Mouse (Mus musculus) left cerebral cortex, adult 18-20 months (tissue): ENCODE data around the gene Dlgap1. TPM values are rescaled to one million over a fixed set of nuclear protein-coding genes. Genes with fewer than 3 reads are reported as not detected.
"Not testable (repeated sequence)": the region's sequence is repeated elsewhere in the genome, so short reads cannot be mapped to it uniquely, and the experiment has no call there.

Source experiments
- DNase-seq, 2 experiments: peaks; one replicate each; pipeline ENCODE4 v3.0.0; 2021 to 2022; ENCODE audit warnings: low spot score in 2 of 2, mixed read lengths in 1 of 2
- total RNA-seq, 2 experiments: library from RNA; stranded (reverse); gene quantifications; 2 replicates each; pipeline ENCODE4 v1.2.3; 2021

Gene Dlgap1
- total RNA-seq, 2 experiments from 2014 or later, result 457 to 464 TPM

DNA sequence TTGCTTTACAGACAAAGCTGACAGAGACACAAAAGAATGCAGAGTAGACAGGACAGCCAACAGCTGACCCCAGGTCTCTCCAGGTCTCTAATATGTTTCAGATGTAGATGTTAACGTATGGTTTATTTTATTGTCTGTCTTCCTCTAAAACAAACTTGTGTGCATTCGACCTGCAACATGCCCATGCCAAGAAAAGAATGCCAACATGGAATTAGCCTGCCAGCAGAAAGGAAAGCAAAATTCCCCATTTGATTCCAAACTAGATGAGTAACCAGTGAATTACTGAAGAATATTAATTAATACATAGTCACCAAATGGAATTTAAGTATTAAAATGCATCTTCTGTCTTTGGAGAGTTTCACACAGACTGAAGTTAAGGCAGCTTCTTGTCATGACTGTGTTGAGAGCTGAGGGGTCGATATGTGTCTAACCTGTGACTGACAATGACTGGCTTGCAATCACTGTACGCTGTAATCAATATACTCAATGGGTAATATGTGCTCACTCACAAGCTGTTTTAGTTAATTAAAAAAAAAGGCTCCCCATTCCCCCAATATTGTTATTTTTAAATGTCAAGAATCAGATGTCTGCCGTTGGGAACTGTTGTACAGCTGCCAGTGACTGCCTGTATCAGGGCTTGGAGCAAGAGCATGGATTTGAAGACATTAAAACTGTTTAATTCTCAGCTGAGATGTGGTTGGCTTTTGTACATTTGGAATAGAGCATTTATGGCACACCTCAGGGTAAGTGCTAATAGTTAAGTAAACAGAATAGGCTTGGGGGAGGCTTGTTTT is 552.4 kb downstream of the Dlgap1 start:
- DNase-seq, result no peak

DNA sequence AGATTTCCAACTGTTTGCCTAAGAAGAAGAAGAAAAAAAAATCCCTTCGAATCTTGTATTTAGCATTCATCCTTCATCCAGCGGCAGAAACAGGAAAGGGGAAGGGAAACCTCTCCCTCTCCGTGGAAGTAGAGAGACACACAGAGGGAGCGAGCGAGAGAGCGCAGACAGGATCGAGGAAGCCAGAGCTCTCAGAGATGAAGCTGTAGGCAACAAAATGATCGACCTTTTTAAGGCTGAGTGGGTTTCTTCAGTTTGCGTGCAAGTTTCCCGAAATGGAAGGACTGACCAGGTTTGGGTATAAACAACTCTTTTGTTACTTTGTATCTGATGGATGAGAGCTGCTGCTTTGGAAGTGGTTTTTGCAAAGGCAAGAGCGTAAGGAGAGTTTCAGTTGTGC is 553.1 kb downstream of the Dlgap1 start:
- peak; percentile 57 to 67 for DNase-seq

DNA sequence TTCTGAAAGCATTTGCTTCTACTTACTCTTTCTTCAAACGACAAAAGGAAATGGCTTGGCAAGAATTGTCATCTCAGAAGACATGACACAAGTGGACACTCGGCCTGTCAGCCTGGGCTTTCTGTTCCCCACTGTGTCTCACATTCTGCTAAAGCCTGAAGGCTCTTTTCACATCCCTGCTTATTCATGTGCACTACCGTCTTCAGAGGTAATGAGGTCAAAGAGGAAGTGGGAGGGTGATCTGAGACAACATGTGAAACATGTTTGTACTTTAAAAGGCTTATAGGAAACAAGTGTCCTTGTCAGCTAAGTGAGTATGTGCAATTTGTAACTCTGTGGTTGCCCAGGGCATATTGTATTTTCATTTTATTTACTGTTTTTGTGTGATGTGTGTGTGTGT is 557.1 kb downstream of the Dlgap1 start:
- DNase-seq, result no peak

DNA sequence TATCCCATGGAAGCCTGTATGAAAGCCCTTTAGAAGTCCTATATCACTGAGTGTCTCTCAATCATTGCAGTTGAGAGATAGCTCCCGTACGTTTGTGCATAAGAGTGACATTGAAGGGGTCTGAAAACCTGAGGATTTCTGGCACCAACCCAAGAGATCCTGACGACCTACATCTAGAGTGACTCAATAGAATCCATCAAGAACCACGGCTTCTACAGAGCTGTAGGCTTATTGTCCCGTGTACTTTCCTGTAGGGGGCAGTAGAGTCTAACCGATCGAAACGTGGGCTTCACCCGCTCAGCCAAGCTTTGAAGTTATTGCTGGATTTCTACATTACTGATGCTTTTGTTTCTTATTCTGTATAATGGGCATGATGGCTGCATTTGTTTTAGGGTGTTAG is 558.2 kb downstream of the Dlgap1 start:
- DNase-seq, result peak; percentile 45 to 51

DNA sequence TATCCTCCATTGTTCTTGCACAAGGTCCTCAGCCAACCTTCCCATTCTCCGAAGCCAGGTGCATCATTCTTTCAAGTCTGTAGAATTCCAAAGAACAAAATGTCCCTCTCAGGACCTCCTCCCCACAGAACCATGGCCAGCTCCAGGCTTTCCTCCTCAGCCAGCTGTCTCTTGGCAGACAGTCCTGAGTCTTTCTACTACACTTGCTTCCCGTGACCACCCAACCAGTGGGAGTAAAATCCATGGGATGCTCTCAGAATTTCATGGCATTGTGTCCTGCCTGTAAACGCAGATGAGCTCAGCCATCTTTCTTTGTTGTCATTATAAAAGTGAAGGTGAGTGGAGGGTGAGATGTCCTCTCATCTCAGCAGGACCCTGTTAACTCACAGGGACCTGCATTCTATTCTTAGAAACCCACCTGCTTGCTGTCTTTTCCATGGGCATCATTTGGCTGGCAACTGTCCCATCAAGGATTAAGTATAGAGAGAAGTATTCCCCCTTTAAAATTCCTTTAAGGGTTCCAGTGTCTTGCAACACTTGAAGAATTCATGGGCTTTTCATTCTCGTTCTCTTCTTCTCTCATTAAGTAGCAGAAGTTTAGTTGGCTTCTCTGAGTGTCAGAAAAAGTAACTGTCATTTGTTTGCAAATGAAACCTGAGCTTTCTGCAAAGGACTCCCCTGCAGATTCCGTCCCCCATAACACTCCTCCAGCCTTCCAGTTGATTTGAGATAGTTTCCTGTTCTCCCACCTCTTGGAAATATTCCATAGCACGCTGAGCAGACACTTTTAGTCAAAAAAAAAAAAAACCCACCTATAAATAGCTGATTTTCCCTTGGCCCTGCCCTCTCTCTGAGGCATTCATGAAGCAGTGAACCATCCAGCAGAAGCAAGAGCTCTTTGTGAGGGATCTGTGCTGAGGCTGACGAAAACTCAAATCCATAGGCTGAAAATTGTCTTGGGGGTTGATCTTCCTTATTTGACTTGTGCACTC is 559.6 kb downstream of the Dlgap1 start:
- peak in 1 of 2 experiments; percentile 37 for DNase-seq

DNA sequence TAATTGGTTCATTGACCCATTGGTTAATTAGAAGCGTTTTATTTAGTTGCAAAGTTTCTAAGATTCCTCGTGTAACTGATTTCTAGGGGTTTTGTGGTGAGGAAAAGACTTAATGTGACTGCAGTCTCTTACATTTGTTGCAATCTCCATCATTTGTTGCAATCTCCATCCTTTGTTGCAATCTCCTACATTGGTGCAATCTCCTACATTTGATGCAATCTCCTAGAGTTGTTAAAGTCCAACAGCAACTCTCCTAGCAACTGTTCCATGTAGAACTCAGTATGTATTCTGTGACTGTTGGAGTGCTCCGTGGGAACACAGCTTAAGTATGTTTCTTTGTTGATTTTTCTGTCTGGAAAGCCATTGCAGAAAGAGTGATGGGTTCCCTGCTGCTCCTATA is 565.4 kb downstream of the Dlgap1 start:
- DNase-seq, result no peak

DNA sequence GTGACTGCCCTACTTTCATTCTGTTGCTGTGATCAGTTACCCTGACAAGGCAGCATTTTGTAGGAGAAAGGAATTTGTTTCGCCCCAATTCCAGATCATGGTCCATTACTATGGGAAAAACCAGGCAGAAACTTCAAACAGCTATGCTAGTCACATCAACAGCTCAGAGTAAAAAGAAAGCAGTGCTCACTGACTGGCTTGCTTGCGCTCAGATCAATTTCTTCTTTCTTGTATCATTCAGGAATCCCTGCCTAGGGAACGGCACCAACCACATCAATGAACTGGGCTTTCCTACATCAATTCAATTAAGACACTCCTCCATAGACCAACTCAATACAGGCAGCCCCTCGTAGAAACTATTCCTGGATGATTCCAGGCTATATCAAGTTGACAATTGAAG is 572.9 kb downstream of the Dlgap1 start:
- DNase-seq, result no peak

DNA sequence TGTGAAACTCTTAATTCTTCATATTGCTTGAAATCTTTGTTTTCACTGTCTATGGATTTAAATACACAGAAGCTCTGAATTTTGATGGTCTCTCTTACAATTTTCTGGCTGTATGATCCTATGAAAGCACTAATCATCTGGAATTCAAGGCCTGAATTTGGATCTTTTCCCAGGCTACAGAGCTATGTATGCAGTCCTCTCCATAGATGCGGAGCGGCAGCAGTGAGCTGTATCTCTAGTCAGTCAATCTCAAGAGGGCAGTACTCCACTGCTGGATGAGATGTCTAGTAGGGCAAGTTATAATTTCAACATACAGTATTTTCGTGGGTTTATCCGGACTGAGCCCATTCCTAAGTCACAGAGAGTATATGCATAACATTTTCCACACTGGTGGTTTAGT is 581.9 kb downstream of the Dlgap1 start:
- no peak for DNase-seq

DNA sequence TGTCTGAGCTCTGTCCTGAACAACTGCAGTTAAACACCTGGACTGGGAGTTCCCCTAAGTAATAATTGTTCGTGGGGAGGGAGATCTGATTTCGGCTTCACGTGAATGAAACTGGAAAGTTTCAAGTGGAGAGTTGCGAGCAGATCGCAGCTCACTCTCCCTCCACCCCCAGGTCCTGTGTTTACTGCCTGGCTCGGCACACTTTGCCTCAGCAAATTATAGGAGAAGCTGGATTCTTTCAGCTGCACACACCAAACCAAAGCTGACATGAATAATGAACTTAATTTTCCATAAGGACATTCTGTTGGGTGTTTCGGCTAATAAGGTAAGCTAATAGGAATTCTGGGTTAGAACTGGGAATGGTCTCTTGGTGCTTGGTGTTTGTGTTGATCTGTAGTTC is 592.7 kb downstream of the Dlgap1 start:
- DNase-seq, result no peak

DNA sequence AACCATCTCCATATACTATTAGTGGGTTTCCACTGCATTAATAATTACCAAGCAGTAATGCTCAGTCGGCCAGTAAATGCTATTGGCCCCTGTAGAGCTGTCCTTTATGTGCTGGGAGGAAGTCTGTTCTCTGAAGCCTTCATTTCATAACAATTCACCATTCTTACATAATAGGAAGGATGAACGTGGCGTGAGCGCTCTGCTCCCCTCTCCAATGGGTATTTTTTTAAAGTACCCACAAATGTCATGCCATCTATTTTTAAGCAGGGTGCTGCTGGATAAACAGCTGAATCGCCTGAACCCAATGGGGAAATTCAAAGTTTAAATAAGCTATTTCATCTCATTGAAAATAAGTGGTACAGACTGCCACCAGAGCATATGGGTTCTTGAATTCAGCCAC is 602.0 kb downstream of the Dlgap1 start:
- peak in 1 of 2 experiments; percentile 28 for DNase-seq

DNA sequence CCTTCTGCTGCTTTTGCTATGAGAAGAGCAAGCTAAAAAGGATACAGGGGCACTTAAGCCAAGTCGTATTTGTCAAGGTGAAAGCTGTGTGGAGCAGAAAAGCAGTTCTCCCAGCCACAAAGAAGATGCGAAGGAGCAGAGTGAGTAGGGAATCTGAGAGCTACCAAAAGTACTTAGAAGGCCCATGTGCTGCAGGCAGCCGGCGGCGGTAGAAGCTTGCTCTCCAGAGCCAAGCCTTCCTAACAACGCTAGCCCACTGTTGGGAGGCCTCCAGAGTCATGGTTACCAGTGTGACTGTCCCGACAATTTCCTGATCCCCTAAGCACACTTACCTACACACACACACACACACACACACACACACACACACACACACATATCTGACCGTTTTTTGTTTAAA is 614.2 kb downstream of the Dlgap1 start:
- DNase-seq, result peak in 1 of 2 experiments; percentile 18

DNA sequence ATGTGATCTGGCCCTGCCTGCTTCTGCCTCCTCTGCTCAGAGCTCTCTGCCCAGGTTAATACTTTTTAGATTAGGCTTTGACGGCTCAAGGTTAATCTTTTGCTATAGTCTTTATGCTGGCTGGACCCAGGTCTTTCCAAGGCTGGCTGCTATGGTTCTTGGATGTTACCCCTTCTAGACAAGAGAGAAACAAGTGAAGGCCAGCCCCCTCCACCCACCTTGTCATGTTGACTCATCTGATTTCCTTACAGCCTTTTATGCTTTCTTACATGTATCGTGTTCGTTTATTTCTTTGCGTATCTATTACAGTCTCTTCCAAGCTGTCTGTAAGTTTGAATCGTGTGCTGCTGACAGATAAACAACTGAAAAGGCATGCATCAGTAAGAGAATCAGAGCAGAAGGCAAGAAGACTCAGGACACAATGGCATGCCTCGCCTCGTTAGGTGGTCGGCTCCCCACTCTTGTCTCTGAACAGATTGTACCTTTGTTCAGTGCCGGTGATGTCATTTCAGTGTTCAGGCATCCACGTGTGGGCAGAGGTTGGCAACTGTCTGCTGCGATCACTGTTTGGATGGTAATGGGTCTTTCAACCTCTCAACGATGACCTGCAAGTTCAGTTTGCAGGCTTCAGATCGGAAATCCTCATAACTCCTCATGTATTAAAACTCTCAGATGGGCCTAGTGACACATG is 618.0 kb downstream of the Dlgap1 start:
- peak in 1 of 2 experiments; percentile 28 for DNase-seq

DNA sequence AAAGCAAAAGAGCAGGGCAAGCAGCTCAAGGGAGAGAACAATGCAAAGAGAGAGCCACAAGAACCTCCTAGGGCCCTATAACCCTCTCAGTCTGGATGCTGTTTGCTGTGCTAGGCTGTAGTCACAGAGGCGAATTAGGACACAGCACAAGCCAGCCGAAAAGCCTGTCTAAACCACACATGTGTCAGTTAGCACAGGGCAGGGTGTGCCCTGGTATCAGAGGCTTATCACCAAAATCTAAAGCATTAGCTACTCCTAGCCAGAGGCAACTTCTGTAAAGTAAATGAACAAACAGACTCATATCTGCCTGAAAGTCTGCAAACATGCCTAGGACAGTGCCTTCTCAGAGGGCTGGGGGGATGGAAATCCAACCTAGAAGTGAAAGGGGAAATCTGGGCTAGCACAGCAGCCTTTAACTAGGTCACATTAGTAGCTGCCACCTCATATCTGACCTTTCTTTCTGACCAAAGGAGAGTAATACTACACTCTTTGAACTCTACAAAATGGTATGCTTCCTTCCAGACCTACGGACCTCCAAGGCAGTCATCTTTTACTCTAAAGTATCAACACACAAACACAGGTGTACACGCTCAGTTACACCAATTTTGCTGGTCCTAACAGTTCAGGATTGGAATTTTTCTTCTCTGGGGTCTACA is 619.2 kb downstream of the Dlgap1 start:
- DNase-seq, result not testable (repeated sequence)

DNA sequence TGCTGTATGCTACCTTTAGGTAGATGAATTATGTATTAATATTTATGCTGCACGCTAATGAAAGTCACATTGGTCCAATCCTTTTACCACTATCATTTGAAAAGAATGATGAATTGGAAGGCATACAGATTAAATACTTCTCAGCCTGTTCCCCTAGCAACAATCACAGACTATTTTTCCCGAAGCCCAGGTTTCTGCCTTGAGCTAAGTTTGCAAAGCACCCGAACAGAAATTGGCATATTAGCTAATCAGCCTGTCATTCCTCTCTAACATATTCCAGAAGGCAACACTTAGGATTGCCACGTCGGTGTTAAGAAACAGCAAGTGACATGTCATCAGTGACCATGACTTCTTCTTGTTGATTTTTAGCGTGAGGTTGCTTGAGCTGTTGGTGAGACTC is 619.8 kb downstream of the Dlgap1 start:
- DNase-seq, result no peak

DNA sequence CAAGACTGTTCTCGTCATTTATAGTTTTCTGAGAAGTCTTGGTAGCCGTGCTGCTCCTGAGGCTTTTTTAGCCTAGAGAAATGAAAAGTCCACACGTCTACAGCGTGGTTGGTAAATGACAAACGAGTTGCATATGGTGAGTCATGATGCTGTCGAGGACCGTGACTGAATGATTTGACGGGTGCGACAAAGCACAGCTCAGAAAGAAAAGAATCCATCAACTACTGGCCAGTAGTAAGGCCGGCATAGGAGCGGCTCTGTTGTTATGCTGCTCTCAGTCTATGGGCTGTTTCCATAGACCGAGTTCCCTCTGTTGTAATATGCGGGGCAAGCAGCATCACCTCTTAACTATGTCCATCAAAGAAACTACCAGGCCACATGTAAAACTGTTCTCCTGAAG is 620.3 kb downstream of the Dlgap1 start:
- no peak for DNase-seq

DNA sequence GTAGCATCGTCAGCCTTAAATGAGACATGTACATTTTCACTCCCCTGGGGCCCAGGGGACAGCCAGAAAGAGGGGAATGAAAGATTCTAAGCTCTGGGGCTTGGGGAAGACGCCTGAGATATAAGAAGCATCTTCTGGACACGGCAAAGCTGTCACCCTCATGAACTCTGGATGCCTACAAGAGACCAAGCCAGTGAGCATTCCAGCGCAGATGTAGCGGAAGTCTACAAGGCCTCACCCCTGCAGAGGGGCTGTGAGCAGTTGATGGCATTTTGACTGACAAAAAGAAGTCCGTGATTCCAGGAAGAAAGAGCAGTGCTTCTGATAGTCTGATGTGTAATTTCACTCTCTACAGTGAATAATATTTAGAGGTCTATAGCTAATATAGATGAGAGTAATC is 621.6 kb downstream of the Dlgap1 start:
- DNase-seq, result no peak

DNA sequence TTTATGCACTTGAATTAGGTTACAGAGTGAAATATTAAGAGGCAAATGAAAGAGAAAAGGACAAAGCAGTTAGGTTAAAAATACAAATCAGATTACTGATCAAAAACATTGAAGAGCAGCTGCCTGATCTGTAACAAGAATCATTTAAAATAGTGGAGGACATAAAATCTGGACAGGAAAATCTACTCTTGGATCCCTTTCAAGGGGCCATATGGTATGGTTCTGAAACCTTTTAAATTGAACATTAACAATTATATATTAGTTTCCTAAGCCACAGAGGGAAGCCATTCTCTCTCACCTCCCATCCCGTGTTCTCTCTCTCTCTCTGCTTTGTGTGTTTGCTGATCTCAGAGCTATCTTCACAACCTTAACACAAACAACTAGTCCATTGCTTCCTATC is 625.4 kb downstream of the Dlgap1 start:
- DNase-seq, result no peak

DNA sequence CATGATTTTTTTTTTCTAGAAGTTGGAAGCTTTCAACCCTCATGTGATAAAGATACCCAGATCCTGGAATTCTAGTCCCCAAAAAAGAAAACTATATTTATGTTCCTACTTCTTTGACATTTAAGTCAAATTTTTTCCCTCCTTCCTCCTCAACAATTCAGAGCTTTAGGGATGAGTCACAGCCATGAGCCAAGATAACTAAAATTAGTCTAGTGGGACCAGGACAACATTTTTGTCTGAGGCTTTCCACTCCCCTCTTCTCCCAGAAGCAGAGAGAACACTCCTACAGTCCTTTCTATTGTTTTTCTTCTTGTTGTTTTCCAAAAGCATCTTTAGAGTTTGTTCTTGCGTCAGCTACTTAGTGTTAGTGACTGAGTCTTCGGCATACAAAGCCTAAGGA is 627.5 kb downstream of the Dlgap1 start:
- no peak for DNase-seq

DNA sequence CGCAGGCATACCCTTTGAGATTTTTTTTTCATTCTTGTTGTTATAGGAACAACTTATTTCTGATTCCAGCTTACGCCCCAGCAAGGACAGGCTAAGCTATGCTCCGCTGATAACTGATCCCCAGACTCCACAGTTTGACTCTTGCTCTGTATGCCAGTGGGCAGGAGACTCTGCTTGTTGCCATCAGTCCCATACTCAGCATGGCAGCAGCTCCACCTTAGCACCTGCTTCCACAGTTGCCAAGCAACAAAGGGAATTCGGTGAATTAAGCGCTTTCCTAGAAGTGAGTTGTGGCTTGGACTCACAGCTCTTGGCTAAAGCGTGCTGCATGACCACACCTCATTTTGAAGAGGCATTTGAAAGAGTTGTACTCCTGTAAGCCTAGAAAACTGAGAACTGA is 631.6 kb downstream of the Dlgap1 start:
- DNase-seq, result no peak

DNA sequence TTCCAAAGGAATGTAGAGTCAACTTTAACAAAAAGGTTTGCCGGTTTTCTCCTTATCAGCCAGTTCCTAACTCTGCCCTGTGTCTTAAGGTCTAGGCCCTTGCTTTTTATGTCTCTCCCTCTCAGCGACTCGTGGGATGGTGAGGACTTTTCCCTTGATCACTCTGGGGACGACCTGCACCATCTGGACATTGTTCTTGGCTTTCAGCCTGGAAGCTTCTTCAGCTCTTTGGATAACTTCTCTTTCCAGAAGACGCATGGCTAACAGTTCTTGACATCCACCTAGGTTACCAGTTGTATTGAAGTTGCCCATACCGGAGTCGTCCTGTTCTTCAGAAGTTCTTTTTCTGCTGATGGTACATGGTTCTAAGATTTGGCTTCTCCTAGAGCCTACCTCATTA is 633.2 kb downstream of the Dlgap1 start:
- DNase-seq, result no peak

DNA sequence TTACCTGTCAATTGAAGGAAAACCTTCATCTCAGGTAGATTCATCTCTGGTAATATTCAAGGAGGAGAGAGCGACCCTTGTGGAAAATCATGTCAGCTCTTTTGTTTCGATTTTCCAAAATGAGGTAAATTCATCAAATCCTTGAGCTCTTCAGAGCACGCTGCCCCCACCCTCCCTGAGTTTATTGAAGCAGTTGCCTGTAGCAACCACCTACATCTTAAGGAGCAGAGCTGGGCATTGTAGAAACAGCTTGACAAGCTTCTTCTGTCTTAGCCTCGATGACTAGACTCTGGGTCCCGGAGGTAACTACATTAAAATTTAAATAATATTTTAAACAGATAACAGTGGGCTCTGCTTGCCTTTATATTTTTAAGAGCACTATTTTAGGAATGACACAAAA is 636.8 kb downstream of the Dlgap1 start:
- no peak for DNase-seq
